Mouse (Mus musculus) liver, embryonic 16.5 days (tissue): ENCODE measurements around the gene Lce1b. TPM values are rescaled to one million over a fixed set of nuclear protein-coding genes. Genes with fewer than 3 reads are reported as not detected.

ENCODE experiments used
- ATAC-seq: fragments of 200-750 bp; cut with Nextera tagmentation; 2 replicates; pipeline ENCODE4 v1.8.0; 2017; ENCODE audit warnings: low read depth, mild to moderate bottlenecking, moderate number of reproducible peaks, moderate library complexity
- H3K27ac ChIP-seq: fragments of 300-500 bp; sonication (generic); 2 replicates; pipeline ENCODE4 v1.5.1; 2014; ENCODE audit warnings: mild to moderate bottlenecking, low read length
- H3K27me3 ChIP-seq: fragments of 300-500 bp; sonication (generic); 2 replicates; pipeline ENCODE4 v1.6.1; 2014; ENCODE audit warnings: low read depth, low read length, mixed read lengths; ENCODE audit not compliant: control insufficient read depth, insufficient read depth
- H3K36me3 ChIP-seq: fragments of 300-500 bp; sonication (generic); 2 replicates; pipeline ENCODE4 v1.6.1; 2014; ENCODE audit warnings: mild to moderate bottlenecking; ENCODE audit not compliant: control insufficient read depth, insufficient read depth
- H3K4me1 ChIP-seq: fragments of 300-500 bp; sonication (generic); 2 replicates; pipeline ENCODE4 v1.6.1; 2014; ENCODE audit warnings: low read depth, low read length, mixed read lengths; ENCODE audit not compliant: control insufficient read depth
- H3K4me2 ChIP-seq: fragments of 300-500 bp; sonication (generic); 2 replicates; pipeline ENCODE4 v1.6.1; 2014; ENCODE audit warnings: low read depth, low read length, mixed read lengths
- H3K4me3 ChIP-seq: fragments of 300-500 bp; sonication (generic); 2 replicates; pipeline ENCODE4 v1.5.1; 2014; ENCODE audit warnings: low read depth, mild to moderate bottlenecking, low read length
- H3K9ac ChIP-seq: fragments of 300-500 bp; sonication (generic); 2 replicates; pipeline ENCODE4 v1.6.1; 2014; ENCODE audit warnings: low read depth, low read length
- H3K9me3 ChIP-seq: fragments of 300-500 bp; sonication (generic); replicated peaks from 2 replicates; pipeline ENCODE4 v1.6.1; 2016; ENCODE audit warnings: low read length; ENCODE audit not compliant: control insufficient read depth
- WGBS: fragments of 180-500 bp; shearing (Covaris S2); extraction: QIAGEN DNeasy Blood & Tissue Kit; methylation state at CpG from one replicate; pipeline ENCODE4 v1.1.7; 2014; ENCODE audit not compliant: insufficient replicate concordance; 5-methylcytosine and 5-hydroxymethylcytosine counted together
- polyA plus RNA-seq: library from polyadenylated mRNA; unstranded; fragments of >200 nt; fragmentation: Nextera tagmentation; extraction: Ambion mirVana; gene quantifications from 2 replicates; pipeline ENCODE4 v1.2.1, GENCODE M21; 2015

Lce1b gene
- polyA plus RNA-seq, 1 experiment from 2014 or later, result not detected

GRCm38 (mm10) chr3:92637745-92638652 lies 18.7 kb downstream of the Lce1b start:
- Histone ChIP-seq H3K36me3 (no peaks in the 10 kb centered on the region), H3K4me1 (no peaks in the 10 kb centered on the region), H3K27ac (no peak overlapping the region), H3K9me3 (no peaks in the 10 kb centered on the region), H3K9ac (no peak overlapping the region), H3K27me3 (no peaks in the 10 kb centered on the region), H3K4me2 (no peak overlapping the region), H3K4me3 (no peak overlapping the region)
- 35% methylated on average over 1 of the region's 1 CpGs for WGBS
- no peak for ATAC-seq

GRCm38 (mm10) chr3:92621560-92621959 lies 35.2 kb downstream of the Lce1b start, which contains the start of gene Lce6a:
Lce6a (minus strand) TSS chr3:92621660.
- Histone ChIP-seq H3K27me3 (no peaks in the 10 kb centered on the region), H3K27ac (no peak within 1 kb of the TSS), H3K9me3 (no peaks in the 10 kb centered on the region), H3K4me2 (no peak within 1 kb of the TSS), H3K4me1 (no peaks in the 10 kb centered on the region), H3K4me3 (no peak within 1 kb of the TSS), H3K36me3 (no peaks in the 10 kb centered on the region), H3K9ac (no peak within 1 kb of the TSS)
- 58% methylated on average over 2 of the region's 2 CpGs for WGBS
- no peak for ATAC-seq

- no peak overlapping the region for H3K4me2 ChIP-seq
- ATAC-seq, result no peak
- no peak overlapping the region for H3K4me3 ChIP-seq
- no peaks in the 10 kb centered on the region for H3K4me1 ChIP-seq
- 30% methylated on average over 1 of the region's 1 CpGs for WGBS
- no peak overlapping the region for H3K27ac ChIP-seq
- no peaks in the 10 kb centered on the region for H3K9me3 ChIP-seq
- H3K9ac ChIP-seq, result no peak overlapping the region
- no peaks in the 10 kb centered on the region for H3K27me3 ChIP-seq
- H3K36me3 ChIP-seq, result no peaks in the 10 kb centered on the region
Measured at GRCm38 (mm10) chr3:92609804-92610203, 46.9 kb downstream of the Lce1b start.

DNA sequence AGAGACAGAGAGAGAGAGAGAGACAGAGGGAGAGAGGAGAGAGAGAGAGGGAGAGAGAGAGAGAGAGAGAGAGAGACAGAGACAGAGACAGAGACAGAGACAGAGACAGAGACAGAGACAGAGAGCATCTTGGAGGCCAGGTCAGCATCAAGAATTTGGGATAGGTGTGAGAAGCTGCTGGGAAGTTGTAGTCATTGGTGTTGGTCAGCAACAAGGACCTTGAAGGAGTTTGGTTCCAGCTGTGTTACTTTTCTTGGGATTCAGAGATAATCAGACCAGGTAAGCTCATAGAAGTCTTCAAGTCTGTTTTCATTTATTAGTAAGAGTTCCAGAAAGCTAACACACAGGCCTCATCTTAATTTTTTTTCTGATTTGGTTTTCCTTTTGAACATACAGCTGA lies 49.3 kb downstream of the Lce1b start, which contains the start of gene 2210017I01Rik:
2210017I01Rik (minus strand) TSS at position 101 of the 400 bp plus-strand sequence.
- Histone ChIP-seq H3K4me1 (no peaks in the 10 kb centered on the region), H3K27ac (no peak within 1 kb of the TSS), H3K27me3 (no peaks in the 10 kb centered on the region), H3K4me3 (no peak within 1 kb of the TSS), H3K4me2 (no peak within 1 kb of the TSS), H3K36me3 (no peaks in the 10 kb centered on the region), H3K9ac (no peak within 1 kb of the TSS), H3K9me3 (no peaks in the 10 kb centered on the region)
- ATAC-seq, result no peak

Other genes with a start within 250 kb of the Lce1b start
- not detected in 2 replicates for gene Sprr2i, start 248.9 kb downstream of the Lce1b start, polyA plus RNA-seq
- gene Sprr2j-ps, start 238.8 kb downstream of the Lce1b start, polyA plus RNA-seq, result not detected in 2 replicates
- gene Gm9774, start 227.5 kb downstream of the Lce1b start, polyA plus RNA-seq, result 3.5 and 4.3 TPM in 2 replicates
- not detected in 2 replicates for gene Sprr2k, start 224.3 kb downstream of the Lce1b start, polyA plus RNA-seq
- not detected in 2 replicates for gene Sprr1b, start 218.1 kb downstream of the Lce1b start, polyA plus RNA-seq
- not detected in 2 replicates for gene Sprr3, start 198.2 kb downstream of the Lce1b start, polyA plus RNA-seq
- 0.15 TPM in 1 of 2 replicates, not detected in the other for gene Sprr1a, start 171.0 kb downstream of the Lce1b start, polyA plus RNA-seq
- not detected in 2 replicates for gene Sprr4, start 156.4 kb downstream of the Lce1b start, polyA plus RNA-seq
- gene 2310046K23Rik, start 122.4 kb downstream of the Lce1b start, polyA plus RNA-seq, result not detected in 2 replicates
- gene Ivl, start 83.2 kb downstream of the Lce1b start, polyA plus RNA-seq, result not detected in 2 replicates
- 0.13 and 0.24 TPM in 2 replicates for gene Smcp, start 67.9 kb downstream of the Lce1b start, polyA plus RNA-seq
- not detected in 2 replicates for gene 2210017I01Rik, start 49.4 kb downstream of the Lce1b start, polyA plus RNA-seq
- gene Lce6a, start 35.3 kb downstream of the Lce1b start, polyA plus RNA-seq, result 0.11 TPM in 1 of 2 replicates, not detected in the other
- not detected in 2 replicates for gene Lce1a1, start 8.6 kb downstream of the Lce1b start, polyA plus RNA-seq
- gene Lce1a2, start 13.4 kb upstream of the Lce1b start, polyA plus RNA-seq, result not detected in 2 replicates
- gene Lce1c, start 22.3 kb upstream of the Lce1b start, polyA plus RNA-seq, result not detected in 2 replicates
- not detected in 2 replicates for gene Lce1d, start 30.3 kb upstream of the Lce1b start, polyA plus RNA-seq
- not detected in 2 replicates for gene Lce1e, start 52.1 kb upstream of the Lce1b start, polyA plus RNA-seq
- gene Lce1f, start 63.4 kb upstream of the Lce1b start, polyA plus RNA-seq, result not detected in 2 replicates
- gene Gm38119, start 82.2 kb upstream of the Lce1b start, polyA plus RNA-seq, result not detected in 2 replicates
- not detected in 2 replicates for gene Lce1g, start 95.4 kb upstream of the Lce1b start, polyA plus RNA-seq
- not detected in 2 replicates for gene Lce1h, start 108.1 kb upstream of the Lce1b start, polyA plus RNA-seq
- gene Lce1i, start 122.0 kb upstream of the Lce1b start, polyA plus RNA-seq, result not detected in 2 replicates
- not detected in 2 replicates for gene Lce1j, start 133.6 kb upstream of the Lce1b start, polyA plus RNA-seq
- gene Lce1k, start 151.0 kb upstream of the Lce1b start, polyA plus RNA-seq, result not detected in 2 replicates
- not detected in 2 replicates for gene Kprp, start 170.3 kb upstream of the Lce1b start, polyA plus RNA-seq
- gene Lce1l, start 194.4 kb upstream of the Lce1b start, polyA plus RNA-seq, result not detected in 2 replicates
- not detected in 2 replicates for gene 2310050C09Rik, start 213.3 kb upstream of the Lce1b start, polyA plus RNA-seq